Mouse (Mus musculus): ENCODE data around the gene Tbx1.

GRCm38 (mm10) chr16:18547891-18548290 lies 42.6 kb downstream of the Tbx1 start:
- TF ChIP-seq CTCF (conservative IDR thresholded peaks at IDR 0.05; ENCODE audit: low read length) (no peak), NANOG (IDR thresholded peaks at IDR 0.05; ENCODE audit: borderline replicate concordance, low read length) (no peak)

Data from E14TG2a.4 (cell line).